14 mouse cellular contexts compared by ENCODE assay signal in genomic region chr2:17610259-17610658, GRCm38 (mm10).
DNase-seq lines count a peak whose midpoint lies in the region; ATAC-seq and TF ChIP-seq lines count a peak whose summit lies in the region.
"Had no signal": no experiment of that assay in that cellular context is flagged by ENCODE, and none has a peak within 500 bp of the region (broad histone marks: within the 10 kb centered on the region; RNA-seq: fewer than 3 reads in every experiment).

No protein-coding gene starts in this region.

- no peak overlapping the region for H3K27ac ChIP-seq in embryonic facial prominence, embryonic 14.5 days (replicated peaks; ENCODE audit: low read depth, low read length)
- H3K27ac ChIP-seq in embryonic facial prominence, embryonic 10.5 days (replicated peaks): no peak overlapping the region
- H3K27ac ChIP-seq in layer of hippocampus, adult 2 months: peak overlapping the region; percentile 44; the same call in 1 of the 2 replicates
- no peak overlapping the region for H3K27ac ChIP-seq in midbrain, embryonic 12.5 days (replicated peaks)
- H3K27ac ChIP-seq in stomach, postnatal 0 days (replicated peaks): no peak overlapping the region
- H3K27ac ChIP-seq: heart, adult 2 months; intestine, embryonic 15.5 days had no signal

- no peak for TF ChIP-seq EP300 in stomach, postnatal 0 days (optimal IDR thresholded peaks at IDR 0.05)

- 59% methylated on average over 3 of the region's 3 CpGs for WGBS in embryonic facial prominence, embryonic 14.5 days
- 67% methylated on average over 3 of the region's 3 CpGs for WGBS in embryonic facial prominence, embryonic 10.5 days
- WGBS in midbrain, embryonic 12.5 days: 17% methylated on average over 3 of the region's 3 CpGs
- 29% methylated on average over 3 of the region's 3 CpGs for WGBS in stomach, postnatal 0 days

- no peaks in the 10 kb centered on the region for H3K4me1 ChIP-seq in embryonic facial prominence, embryonic 14.5 days (ENCODE audit: control insufficient read depth, insufficient read depth, low read length)
- no peaks in the 10 kb centered on the region for H3K4me1 ChIP-seq in embryonic facial prominence, embryonic 10.5 days
- H3K4me1 ChIP-seq in midbrain, embryonic 12.5 days: peaks cover 8% of the 10 kb centered on the region
- no peaks in the 10 kb centered on the region for H3K4me1 ChIP-seq in stomach, postnatal 0 days (replicated peaks; ENCODE audit: control insufficient read depth, insufficient read depth)
- H3K4me1 ChIP-seq: intestine, embryonic 15.5 days had no signal

- H3K4me3 ChIP-seq in embryonic facial prominence, embryonic 14.5 days (ENCODE audit: low read depth, low read length): no peak overlapping the region
- H3K4me3 ChIP-seq in embryonic facial prominence, embryonic 10.5 days: no peak overlapping the region
- H3K4me3 ChIP-seq in layer of hippocampus, adult 2 months: no peak overlapping the region
- no peak overlapping the region for H3K4me3 ChIP-seq in midbrain, embryonic 12.5 days
- no peak overlapping the region for H3K4me3 ChIP-seq in stomach, postnatal 0 days (ENCODE audit: low read depth, low read length)
- H3K4me3 ChIP-seq: heart, adult 2 months; intestine, embryonic 15.5 days had no signal

- DNase-seq in embryonic facial prominence, embryonic 14.5 days (ENCODE audit: low spot score): peak; percentile 18
- no peak for DNase-seq in embryonic facial prominence, embryonic 10.5 days (ENCODE audit: low spot score)
- DNase-seq in layer of hippocampus, adult 2 months (ENCODE audit: low spot score in 2 of 2): no peak
- DNase-seq in layer of hippocampus, postnatal 36 days: no peak
- DNase-seq in brain, embryonic 14.5 days (ENCODE audit: low read depth): peak; percentile 61
- DNase-seq in urinary bladder, postnatal 4 days (ENCODE audit: low spot score in 2 of 2): no peak
- DNase-seq in stomach, postnatal 0 days (ENCODE audit: low spot score): no peak
- DNase-seq: cerebellum, adult 11 months; heart, adult 2 months; heart, postnatal 36 days; thymus, adult 18-20 months had no signal

- ATAC-seq in embryonic facial prominence, embryonic 14.5 days (ENCODE audit: low read depth): no peak
- peak; percentile 72 for ATAC-seq in midbrain, embryonic 12.5 days (ENCODE audit: low FRiP score, low read depth)
- no peak for ATAC-seq in stomach, postnatal 0 days (ENCODE audit: low FRiP score, low TSS enrichment)
- ATAC-seq: activated CD4-positive, CD25-positive, alpha-beta regulatory T cell, adult 4 months; intestine, embryonic 15.5 days had no signal

- TF ChIP-seq CTCF in layer of hippocampus, adult 2 months (conservative IDR thresholded peaks at IDR 0.05): no peak
- TF ChIP-seq CTCF in brain, embryonic 14.5 days (IDR thresholded peaks at IDR 0.05; ENCODE audit: borderline replicate concordance, extremely low read depth, insufficient read depth, insufficient read length): no peak
- TF ChIP-seq CTCF in stomach, postnatal 0 days (IDR thresholded peaks at IDR 0.05; ENCODE audit: low read depth): no peak

- H3K27me3 ChIP-seq in embryonic facial prominence, embryonic 14.5 days (replicated peaks; ENCODE audit: control insufficient read depth, insufficient read depth, low read length): no peaks in the 10 kb centered on the region
- H3K27me3 ChIP-seq in embryonic facial prominence, embryonic 10.5 days (replicated peaks; ENCODE audit: low read depth, poor library complexity, severe bottlenecking): no peaks in the 10 kb centered on the region
- peaks cover 14% of the 10 kb centered on the region for H3K27me3 ChIP-seq in midbrain, embryonic 12.5 days
- H3K27me3 ChIP-seq in stomach, postnatal 0 days (ENCODE audit: control insufficient read depth, insufficient read depth, low read length): no peaks in the 10 kb centered on the region
- H3K27me3 ChIP-seq: intestine, embryonic 15.5 days had no signal

- TF ChIP-seq POLR2A in brain, embryonic 14.5 days (IDR thresholded peaks at IDR 0.05; ENCODE audit: borderline replicate concordance, extremely low read depth, insufficient read depth, insufficient read length, poor library complexity, severe bottlenecking): no peak

- no peak overlapping the region for H3K4me2 ChIP-seq in embryonic facial prominence, embryonic 14.5 days (ENCODE audit: low read depth, low read length)
- H3K4me2 ChIP-seq in midbrain, embryonic 12.5 days (replicated peaks): no peak overlapping the region
- no peak overlapping the region for H3K4me2 ChIP-seq in stomach, postnatal 0 days (replicated peaks; ENCODE audit: low read depth)
- H3K4me2 ChIP-seq: intestine, embryonic 15.5 days had no signal

- H3K9me3 ChIP-seq in embryonic facial prominence, embryonic 14.5 days (ENCODE audit: control insufficient read depth, low read length): no peaks in the 10 kb centered on the region
- 0 out of 2 replicates have a peak, but pooled peaks cover 3% of the 10 kb centered on the region for H3K9me3 ChIP-seq in embryonic facial prominence, embryonic 10.5 days
- H3K9me3 ChIP-seq in midbrain, embryonic 12.5 days: no peaks in the 10 kb centered on the region
- H3K9me3 ChIP-seq in stomach, postnatal 0 days (ENCODE audit: control insufficient read depth, low read length): no peaks in the 10 kb centered on the region
- H3K9me3 ChIP-seq: intestine, embryonic 15.5 days had no signal

- H3K36me3 ChIP-seq in embryonic facial prominence, embryonic 14.5 days (ENCODE audit: control insufficient read depth, insufficient read depth, low read length): no peaks in the 10 kb centered on the region
- H3K36me3 ChIP-seq in embryonic facial prominence, embryonic 10.5 days (replicated peaks): no peaks in the 10 kb centered on the region
- no peaks in the 10 kb centered on the region for H3K36me3 ChIP-seq in midbrain, embryonic 12.5 days
- H3K36me3 ChIP-seq in stomach, postnatal 0 days (ENCODE audit: control insufficient read depth, insufficient read depth, low read length): no peaks in the 10 kb centered on the region
- H3K36me3 ChIP-seq: intestine, embryonic 15.5 days had no signal

- H3K9ac ChIP-seq in embryonic facial prominence, embryonic 14.5 days (ENCODE audit: low read depth, low read length): no peak overlapping the region
- H3K9ac ChIP-seq in midbrain, embryonic 12.5 days (replicated peaks): no peak overlapping the region
- no peak overlapping the region for H3K9ac ChIP-seq in stomach, postnatal 0 days (ENCODE audit: low read length)
- H3K9ac ChIP-seq: intestine, embryonic 15.5 days had no signal

Comparison
In these comparisons a context has a peak if more than half of its experiments do, and no peak if none do; other contexts are left out.
1. DNase-seq: peak in embryonic facial prominence, embryonic 14.5 days (single experiment) and brain, embryonic 14.5 days (single experiment); none in embryonic facial prominence, embryonic 10.5 days (single experiment), layer of hippocampus, adult 2 months (0 of 2), layer of hippocampus, postnatal 36 days (0 of 2), urinary bladder, postnatal 4 days (0 of 2) and stomach, postnatal 0 days (single experiment).